Mouse (Mus musculus): ENCODE measurements around the gene Prdm16.

Prdm16 gene

DNA sequence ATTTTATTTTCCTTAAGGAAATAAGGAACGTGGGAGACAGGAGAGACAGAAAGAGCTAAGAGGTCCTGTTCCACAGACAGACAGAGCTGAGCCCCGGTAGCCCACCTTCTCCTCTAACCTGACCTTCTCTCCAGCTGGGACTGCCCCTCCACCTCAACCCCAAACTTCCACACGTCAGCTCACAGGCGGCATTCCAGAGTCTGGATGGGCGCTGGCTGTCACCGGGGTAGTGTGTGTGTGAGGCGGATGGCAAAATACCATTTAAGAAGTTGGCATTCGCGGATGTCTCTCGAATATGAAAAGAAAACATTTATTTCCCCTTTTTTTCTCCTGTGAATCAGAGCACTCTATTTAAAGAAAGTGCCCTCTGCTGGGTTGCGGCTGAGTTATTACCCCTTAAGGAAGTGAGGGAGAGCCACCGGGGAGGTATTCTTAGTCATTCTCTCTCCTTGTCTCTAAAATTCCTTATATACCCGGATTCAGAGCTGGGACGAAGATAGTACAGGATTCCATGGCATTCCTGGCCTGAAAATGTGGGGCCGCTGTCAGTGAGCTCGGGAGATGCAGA lies 117.1 kb downstream of the Prdm16 start:
- Histone ChIP-seq H3K4me1 (replicated peaks; ENCODE audit: low read depth, low read length) (no peaks in the 10 kb centered on the region; the same call in 1 of the 2 replicates), H3K27me3 (ENCODE audit: insufficient read depth, low read length) (peaks cover 6% of the 10 kb centered on the region), H3K9me3 (ENCODE audit: low read length) (no peaks in the 10 kb centered on the region), H3K4me3 (replicated peaks; ENCODE audit: low read length) (no peak overlapping the region), H3K36me3 (ENCODE audit: insufficient read depth, low read length) (no peaks in the 10 kb centered on the region)
- TF ChIP-seq NANOG (IDR thresholded peaks at IDR 0.05; ENCODE audit: borderline replicate concordance, low read length), result no peak
- TF ChIP-seq CTCF (conservative IDR thresholded peaks at IDR 0.05; ENCODE audit: low read length), result no peak
- no peak for TF ChIP-seq POU5F1 (IDR thresholded peaks at IDR 0.05; ENCODE audit: borderline replicate concordance, low read length)

- H3K27me3 ChIP-seq (ENCODE audit: insufficient read depth, low read length), result peaks cover 11% of the 10 kb centered on the region
- TF ChIP-seq NANOG (IDR thresholded peaks at IDR 0.05; ENCODE audit: borderline replicate concordance, low read length), result no peak
- TF ChIP-seq POU5F1 (IDR thresholded peaks at IDR 0.05; ENCODE audit: borderline replicate concordance, low read length), result no peak
- TF ChIP-seq CTCF (conservative IDR thresholded peaks at IDR 0.05; ENCODE audit: low read length), result no peak
- H3K4me1 ChIP-seq (replicated peaks; ENCODE audit: low read depth, low read length), result peaks cover 3% of the 10 kb centered on the region
- H3K36me3 ChIP-seq (ENCODE audit: insufficient read depth, low read length), result no peaks in the 10 kb centered on the region
- no peak overlapping the region; the same call in 1 of the 2 replicates for H3K4me3 ChIP-seq (replicated peaks; ENCODE audit: low read length)
- H3K9me3 ChIP-seq (ENCODE audit: low read length), result no peaks in the 10 kb centered on the region
Observed at GRCm38 (mm10) chr4:154517991-154518390, 118.7 kb downstream of the Prdm16 start.

DNA sequence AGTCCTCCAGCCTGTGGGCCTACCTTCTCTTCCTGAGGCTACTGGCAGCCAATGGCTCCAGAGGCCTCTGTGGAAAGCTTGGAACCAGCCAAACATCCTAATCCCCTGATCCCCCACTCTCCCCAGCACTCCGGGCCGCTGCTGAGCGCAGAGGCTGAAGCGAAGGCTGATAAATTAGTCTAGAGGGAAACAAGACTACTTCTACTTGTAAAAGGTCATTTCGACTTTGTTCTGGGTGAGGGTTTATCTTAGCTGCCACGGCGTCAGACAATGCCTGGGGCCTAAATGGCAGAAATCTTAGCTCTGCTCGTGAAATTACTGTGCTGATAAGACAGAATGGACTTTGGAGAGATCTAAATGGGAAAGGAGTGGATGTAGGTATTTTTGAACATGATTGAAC lies 120.2 kb downstream of the Prdm16 start:
- no peak for TF ChIP-seq CTCF (conservative IDR thresholded peaks at IDR 0.05; ENCODE audit: low read length)
- TF ChIP-seq POU5F1 (IDR thresholded peaks at IDR 0.05; ENCODE audit: borderline replicate concordance, low read length), result no peak
- TF ChIP-seq NANOG (IDR thresholded peaks at IDR 0.05; ENCODE audit: borderline replicate concordance, low read length), result no peak
- no peaks in the 10 kb centered on the region for H3K36me3 ChIP-seq (ENCODE audit: insufficient read depth, low read length)
- H3K4me3 ChIP-seq (replicated peaks; ENCODE audit: low read length), result no peak overlapping the region
- H3K27me3 ChIP-seq (ENCODE audit: insufficient read depth, low read length), result peaks cover 14% of the 10 kb centered on the region
- H3K9me3 ChIP-seq (ENCODE audit: low read length), result no peaks in the 10 kb centered on the region
- peaks cover 9% of the 10 kb centered on the region for H3K4me1 ChIP-seq (replicated peaks; ENCODE audit: low read depth, low read length)

GRCm38 (mm10) chr4:154513664-154514063 lies 123.0 kb downstream of the Prdm16 start:
- no peaks in the 10 kb centered on the region for H3K9me3 ChIP-seq (ENCODE audit: low read length)
- H3K4me1 ChIP-seq (replicated peaks; ENCODE audit: low read depth, low read length), result peaks cover 18% of the 10 kb centered on the region
- H3K4me3 ChIP-seq (replicated peaks; ENCODE audit: low read length), result no peak overlapping the region
- no peaks in the 10 kb centered on the region for H3K36me3 ChIP-seq (ENCODE audit: insufficient read depth, low read length)
- peaks cover 28% of the 10 kb centered on the region for H3K27me3 ChIP-seq (ENCODE audit: insufficient read depth, low read length)
- TF ChIP-seq CTCF (conservative IDR thresholded peaks at IDR 0.05; ENCODE audit: low read length), result no peak
- no peak for TF ChIP-seq POU5F1 (IDR thresholded peaks at IDR 0.05; ENCODE audit: borderline replicate concordance, low read length)
- TF ChIP-seq NANOG (IDR thresholded peaks at IDR 0.05; ENCODE audit: borderline replicate concordance, low read length), result no peak

GRCm38 (mm10) chr4:154512518-154513090 lies 124.1 kb downstream of the Prdm16 start:
- Histone ChIP-seq H3K27me3 (ENCODE audit: insufficient read depth, low read length) (peaks cover 28% of the 10 kb centered on the region), H3K4me1 (replicated peaks; ENCODE audit: low read depth, low read length) (peaks cover 18% of the 10 kb centered on the region), H3K9me3 (ENCODE audit: low read length) (no peaks in the 10 kb centered on the region), H3K4me3 (replicated peaks; ENCODE audit: low read length) (no peak overlapping the region), H3K36me3 (ENCODE audit: insufficient read depth, low read length) (no peaks in the 10 kb centered on the region)
- TF ChIP-seq POU5F1 (IDR thresholded peaks at IDR 0.05; ENCODE audit: borderline replicate concordance, low read length), result no peak
- no peak for TF ChIP-seq NANOG (IDR thresholded peaks at IDR 0.05; ENCODE audit: borderline replicate concordance, low read length)
- no peak for TF ChIP-seq CTCF (conservative IDR thresholded peaks at IDR 0.05; ENCODE audit: low read length)

DNA sequence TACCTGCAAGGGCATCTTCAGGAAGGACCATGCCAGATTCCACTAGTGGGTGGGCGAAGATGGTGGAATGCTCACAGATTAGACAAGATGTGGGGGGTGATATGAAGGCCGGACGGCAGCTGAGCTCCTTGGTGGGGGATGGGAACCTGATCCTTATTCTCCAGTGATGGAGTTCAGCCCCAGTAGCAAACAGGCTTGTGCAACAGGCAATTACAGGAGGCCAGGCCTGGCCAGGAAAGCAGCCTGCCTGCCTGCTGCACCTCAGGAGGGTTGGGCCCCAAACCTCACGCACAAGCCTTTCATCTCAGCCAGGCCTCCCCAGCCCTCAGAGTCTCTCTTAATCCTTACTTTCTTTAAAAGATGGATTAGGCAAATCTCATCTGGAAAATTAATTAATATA lies 124.9 kb downstream of the Prdm16 start:
- no peak for TF ChIP-seq POU5F1 (IDR thresholded peaks at IDR 0.05; ENCODE audit: borderline replicate concordance, low read length)
- TF ChIP-seq CTCF (conservative IDR thresholded peaks at IDR 0.05; ENCODE audit: low read length), result no peak
- TF ChIP-seq NANOG (IDR thresholded peaks at IDR 0.05; ENCODE audit: borderline replicate concordance, low read length), result no peak
- Histone ChIP-seq H3K4me1 (replicated peaks; ENCODE audit: low read depth, low read length) (peaks cover 26% of the 10 kb centered on the region), H3K27me3 (ENCODE audit: insufficient read depth, low read length) (peaks cover 34% of the 10 kb centered on the region), H3K9me3 (ENCODE audit: low read length) (no peaks in the 10 kb centered on the region), H3K36me3 (ENCODE audit: insufficient read depth, low read length) (no peaks in the 10 kb centered on the region), H3K4me3 (replicated peaks; ENCODE audit: low read length) (no peak overlapping the region)

GRCm38 (mm10) chr4:154506774-154507435 lies 129.8 kb downstream of the Prdm16 start:
- TF ChIP-seq NANOG (IDR thresholded peaks at IDR 0.05; ENCODE audit: borderline replicate concordance, low read length) (no peak), CTCF (conservative IDR thresholded peaks at IDR 0.05; ENCODE audit: low read length) (no peak), POU5F1 (IDR thresholded peaks at IDR 0.05; ENCODE audit: borderline replicate concordance, low read length) (no peak)
- H3K9me3 ChIP-seq (ENCODE audit: low read length), result no peaks in the 10 kb centered on the region
- H3K4me3 ChIP-seq (replicated peaks; ENCODE audit: low read length), result no peak overlapping the region; the same call in 1 of the 2 replicates
- H3K36me3 ChIP-seq (ENCODE audit: insufficient read depth, low read length), result no peaks in the 10 kb centered on the region
- H3K4me1 ChIP-seq (replicated peaks; ENCODE audit: low read depth, low read length), result peaks cover 42% of the 10 kb centered on the region
- peaks cover 70% of the 10 kb centered on the region for H3K27me3 ChIP-seq (ENCODE audit: insufficient read depth, low read length)

DNA sequence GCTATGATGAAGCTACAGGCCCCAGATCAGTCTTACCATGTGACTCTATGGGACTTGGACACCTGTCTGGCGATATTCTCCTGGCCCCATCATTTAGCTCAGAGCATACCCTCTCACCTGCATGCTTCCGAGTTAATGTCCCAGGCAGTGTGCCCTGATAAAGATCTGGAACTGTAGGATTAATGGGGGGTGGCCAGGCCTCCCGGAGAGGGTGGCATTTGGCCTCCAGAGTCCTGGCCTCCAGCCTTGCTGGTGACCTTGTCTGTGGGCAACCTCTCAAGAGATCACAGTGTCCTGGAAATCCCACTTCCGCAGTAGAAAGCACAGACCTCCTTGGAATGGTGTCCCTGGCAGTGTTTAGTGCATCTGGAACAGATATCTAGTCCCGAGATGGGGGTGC lies 131.4 kb downstream of the Prdm16 start:
- Histone ChIP-seq H3K4me3 (replicated peaks; ENCODE audit: low read length) (no peak overlapping the region), H3K9me3 (ENCODE audit: low read length) (no peaks in the 10 kb centered on the region), H3K36me3 (ENCODE audit: insufficient read depth, low read length) (no peaks in the 10 kb centered on the region), H3K27me3 (ENCODE audit: insufficient read depth, low read length) (peaks cover 74% of the 10 kb centered on the region), H3K4me1 (replicated peaks; ENCODE audit: low read depth, low read length) (peaks cover 42% of the 10 kb centered on the region)
- TF ChIP-seq CTCF (conservative IDR thresholded peaks at IDR 0.05; ENCODE audit: low read length) (no peak), POU5F1 (IDR thresholded peaks at IDR 0.05; ENCODE audit: borderline replicate concordance, low read length) (no peak)

Measured in E14TG2a.4 (cell line).